Mouse (Mus musculus): ENCODE data around the gene Fa2h. TPM values are rescaled to one million over a fixed set of nuclear protein-coding genes. Genes with fewer than 3 reads are reported as not detected.

Gene Fa2h
- polyA plus RNA-seq, 1 experiment from 2014 or later = 0.13 TPM

Other genes with a start within 250 kb of the Fa2h start
- 69.5 and 83.4 TPM in 2 replicates for gene Glg1, start 134.6 kb downstream of the Fa2h start, polyA plus RNA-seq (2015; fragmentation: Nextera tagmentation; extraction: Ambion mirVana)
- gene Rfwd3, start 93.6 kb downstream of the Fa2h start, polyA plus RNA-seq (2015; fragmentation: Nextera tagmentation; extraction: Ambion mirVana) = 26.9 and 29.6 TPM in 2 replicates
- 0.18 and 0.90 TPM in 2 replicates for gene Mlkl, start 55.6 kb downstream of the Fa2h start, polyA plus RNA-seq (2015; fragmentation: Nextera tagmentation; extraction: Ambion mirVana)
- 7.3 and 8.5 TPM in 2 replicates for gene Wdr59, start 128.3 kb upstream of the Fa2h start, polyA plus RNA-seq (2015; fragmentation: Nextera tagmentation; extraction: Ambion mirVana)
- gene Znrf1, start 142.3 kb upstream of the Fa2h start, polyA plus RNA-seq (2015; fragmentation: Nextera tagmentation; extraction: Ambion mirVana) = 86.8 and 100.0 TPM in 2 replicates
- gene Ldhd, start 236.6 kb upstream of the Fa2h start, polyA plus RNA-seq (2015; fragmentation: Nextera tagmentation; extraction: Ambion mirVana) = 0.40 and 0.68 TPM in 2 replicates
- gene Zfp1, start 249.6 kb upstream of the Fa2h start, polyA plus RNA-seq (2015; fragmentation: Nextera tagmentation; extraction: Ambion mirVana) = 22.0 and 29.5 TPM in 2 replicates

Measured in neural tube, embryonic 13.5 days (tissue).